Mouse (Mus musculus): ENCODE results near the gene Ecd.
"Not testable (repeated sequence)": the region's sequence is repeated elsewhere in the genome, so short reads cannot be mapped to it uniquely, and the experiment has no call there.

Ecd gene

GRCm38 (mm10) chr14:20324196-20324595 lies 23.7 kb downstream of the Ecd start:
- DNase-seq = no peak

DNA sequence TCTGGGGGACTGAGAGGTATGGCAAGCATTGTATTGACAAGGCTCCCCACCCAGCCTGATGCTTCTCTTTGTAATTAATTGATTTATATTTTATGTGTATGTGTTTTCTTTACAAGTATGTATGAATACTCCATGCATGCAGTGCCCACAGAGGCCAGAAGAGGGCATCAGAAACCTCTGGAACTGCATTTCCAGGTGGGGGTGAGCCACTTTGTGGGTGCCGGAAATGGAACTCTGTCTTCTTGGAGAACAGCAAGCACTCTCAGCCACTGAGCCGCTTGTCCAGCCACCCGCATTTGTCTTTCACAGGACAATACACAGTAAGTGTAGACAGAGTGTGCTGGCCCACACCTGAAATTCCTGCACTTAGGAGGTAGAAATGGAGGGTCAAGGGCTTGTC lies 28.5 kb downstream of the Ecd start:
- peak; percentile 6 for DNase-seq

GRCm38 (mm10) chr14:20315137-20315536 lies 32.8 kb downstream of the Ecd start:
- no peak for DNase-seq

DNA sequence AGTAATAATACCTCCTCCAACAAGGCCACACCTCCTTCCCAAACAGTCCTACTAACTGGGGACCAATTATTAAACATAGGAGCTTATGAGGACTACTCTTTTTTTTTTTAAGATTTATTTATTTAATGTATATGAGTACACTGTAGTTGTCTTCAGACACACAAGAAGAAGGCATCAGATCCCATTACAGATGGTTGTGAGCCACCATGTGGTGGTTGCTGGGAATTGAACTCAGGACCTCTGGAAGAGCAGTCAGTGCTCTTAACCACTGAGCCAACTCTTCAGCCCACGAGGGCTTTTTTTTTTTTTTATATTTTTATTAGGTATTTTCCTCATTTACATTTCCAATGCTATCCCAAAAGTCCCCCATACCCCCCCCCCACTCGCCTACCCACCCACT lies 42.8 kb downstream of the Ecd start:
- not testable (repeated sequence) for DNase-seq

DNA sequence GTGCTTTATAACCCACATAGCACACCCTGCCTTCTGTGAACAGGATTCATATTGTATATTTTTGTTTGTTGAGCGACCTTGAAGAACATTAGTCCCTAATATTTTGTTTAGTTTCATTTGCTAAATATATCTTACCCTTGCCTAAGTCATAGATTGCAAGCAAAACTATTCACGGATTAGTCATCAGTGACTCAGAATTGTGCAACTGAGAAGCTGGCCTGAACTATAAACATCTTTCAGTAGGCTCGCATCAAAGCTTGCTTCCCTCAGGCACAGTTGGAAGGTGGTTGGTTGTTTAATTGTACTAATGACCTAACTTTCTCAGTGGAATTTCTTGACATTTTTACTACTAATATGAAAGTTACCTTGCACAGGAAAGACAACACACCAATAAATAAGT lies 49.8 kb downstream of the Ecd start:
- no peak for DNase-seq

DNA sequence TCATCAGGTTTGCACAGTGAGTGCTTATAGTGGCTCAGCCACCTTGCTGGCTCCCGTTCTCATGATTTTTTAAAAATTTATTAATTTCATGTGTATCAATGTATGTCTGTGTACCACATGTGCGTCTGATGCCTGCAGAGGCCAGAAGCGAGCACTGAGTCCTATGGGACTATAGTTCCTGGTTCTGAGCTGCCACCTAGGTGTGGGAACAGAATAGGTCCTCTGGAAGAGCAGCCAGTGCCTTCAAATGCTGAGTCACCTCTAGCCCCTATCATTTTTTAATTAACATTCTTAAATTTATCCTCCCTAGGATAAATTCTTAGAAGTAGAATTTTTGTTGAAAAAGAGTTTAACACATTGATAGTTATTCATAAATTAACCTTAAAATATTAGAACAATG lies 50.3 kb downstream of the Ecd start:
- DNase-seq = no peak

GRCm38 (mm10) chr14:20294947-20295346 lies 53.0 kb downstream of the Ecd start:
- DNase-seq = no peak

- DNase-seq = peak; percentile 81
These were observed 53.6 kb downstream of the Ecd start, which contains the start of gene Nudt13 for GRCm38 (mm10) chr14:20294117-20294892. Gene Nudt13, plus strand, starts transcription at chr14:20294697.

DNA sequence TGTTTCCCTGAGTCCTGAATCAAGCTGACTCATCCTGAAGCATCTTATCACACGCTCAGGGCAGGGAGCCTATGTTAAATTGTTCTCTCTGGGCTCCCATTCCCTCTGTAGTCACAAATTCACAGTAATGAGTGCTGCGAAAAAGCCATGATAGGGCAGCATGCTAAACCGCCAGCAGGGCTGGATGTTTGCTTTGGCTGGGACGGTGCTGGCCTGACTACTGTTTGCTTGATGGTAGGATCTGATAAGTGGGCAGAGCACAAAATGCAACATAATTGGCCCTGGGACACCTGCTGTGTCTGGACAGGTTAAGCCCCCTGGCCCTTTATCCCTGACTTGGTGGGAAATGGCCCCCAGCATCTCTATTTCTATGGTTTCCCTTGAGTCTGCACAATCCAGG lies 56.5 kb downstream of the Ecd start:
- no peak for DNase-seq
